Mouse (Mus musculus): ENCODE results near the gene Elmo3.

Elmo3 gene

DNA sequence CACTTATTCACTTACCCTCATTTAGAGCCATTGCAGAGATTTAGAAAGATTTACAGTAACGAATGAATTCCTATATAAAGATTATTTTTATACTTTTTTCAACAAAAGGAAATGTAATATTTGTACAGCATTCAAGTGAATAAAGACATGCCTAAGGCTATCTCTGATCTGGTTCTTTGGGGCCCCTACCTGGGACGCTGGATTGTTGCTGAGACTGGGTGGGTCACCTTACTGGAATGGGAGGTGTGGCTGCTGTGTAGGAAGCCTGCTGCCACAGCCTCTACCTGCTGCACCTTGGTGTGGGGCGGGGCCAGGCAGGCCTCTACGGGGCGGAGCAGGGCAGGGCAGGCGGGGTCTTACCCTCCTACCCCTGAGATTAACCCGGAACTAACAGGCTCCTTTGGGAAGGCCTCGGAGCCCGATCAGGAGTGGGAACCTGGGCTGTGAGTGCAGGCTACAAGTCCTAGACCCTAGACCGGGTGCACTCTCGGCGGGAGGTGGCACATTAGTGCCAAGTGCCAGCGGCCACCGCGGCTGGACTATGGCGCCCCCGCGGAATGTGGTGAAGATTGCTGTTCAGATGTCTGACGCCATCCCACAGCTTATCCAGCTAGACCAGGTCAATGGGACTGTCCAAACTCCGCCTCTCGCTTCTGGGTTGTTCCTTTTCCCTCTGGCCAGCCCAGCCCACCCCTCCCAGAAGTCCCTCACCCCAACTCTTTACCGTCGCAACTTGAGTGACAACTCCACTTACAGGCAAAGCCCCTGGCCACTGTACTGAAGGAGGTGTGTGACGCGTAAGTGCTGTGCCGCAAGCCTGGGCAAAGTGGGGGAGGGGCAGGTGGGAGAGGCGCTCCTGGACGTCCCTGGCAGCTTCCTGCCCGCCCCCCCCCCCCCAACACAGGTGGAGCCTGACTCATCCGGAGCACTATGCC, at the start of gene Elmo3:
Elmo3 (plus strand) TSS at position 391 of the 935 bp plus-strand sequence.
- no peak for DNase-seq (ENCODE audit: low read depth)

- DNase-seq (ENCODE audit: low read depth) = peak; percentile 16
Observed at GRCm38 (mm10) chr8:105257318-105258114, 47.9 kb upstream of the Elmo3 start.

DNA sequence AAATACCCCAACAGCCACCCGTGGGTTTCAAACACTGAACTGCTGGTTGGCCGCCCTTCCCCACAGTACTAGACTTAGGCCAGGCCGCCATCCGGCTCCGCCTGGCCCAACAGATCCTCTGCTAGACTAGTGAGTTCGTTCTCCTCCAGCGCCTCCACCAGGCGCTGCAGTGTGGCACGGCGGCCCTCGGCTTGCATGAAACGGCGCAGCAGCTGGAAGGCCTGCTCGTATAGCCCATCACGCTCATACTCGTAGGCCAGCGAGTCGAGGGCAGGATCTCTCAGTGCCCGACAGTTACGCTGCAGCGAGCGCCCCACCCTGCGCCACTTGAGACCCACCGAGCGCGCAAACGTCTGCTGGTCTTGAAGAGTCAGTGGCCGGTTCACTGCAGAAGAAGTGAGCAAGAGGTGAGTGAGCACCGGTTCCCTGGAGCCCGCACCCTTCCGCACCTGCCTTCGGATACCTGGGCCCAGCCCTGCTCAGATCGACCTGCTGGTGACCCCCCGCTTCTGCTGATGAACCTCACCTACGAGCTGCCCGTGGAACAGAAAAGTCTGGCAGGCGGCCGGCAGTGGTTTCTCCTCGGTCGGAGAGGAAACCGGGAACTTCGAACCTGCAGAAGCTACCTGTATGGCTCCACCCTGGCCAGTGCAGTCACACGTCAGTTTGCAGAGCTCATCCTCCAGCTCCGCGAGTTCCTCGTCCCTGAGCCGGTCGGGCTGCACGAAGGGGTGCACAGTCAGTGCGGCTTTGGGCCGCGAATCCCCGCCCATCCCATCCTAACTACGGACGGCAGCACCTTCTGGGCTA, 46.3 kb upstream of the Elmo3 start:
- no peak for DNase-seq (ENCODE audit: low read depth)

DNA sequence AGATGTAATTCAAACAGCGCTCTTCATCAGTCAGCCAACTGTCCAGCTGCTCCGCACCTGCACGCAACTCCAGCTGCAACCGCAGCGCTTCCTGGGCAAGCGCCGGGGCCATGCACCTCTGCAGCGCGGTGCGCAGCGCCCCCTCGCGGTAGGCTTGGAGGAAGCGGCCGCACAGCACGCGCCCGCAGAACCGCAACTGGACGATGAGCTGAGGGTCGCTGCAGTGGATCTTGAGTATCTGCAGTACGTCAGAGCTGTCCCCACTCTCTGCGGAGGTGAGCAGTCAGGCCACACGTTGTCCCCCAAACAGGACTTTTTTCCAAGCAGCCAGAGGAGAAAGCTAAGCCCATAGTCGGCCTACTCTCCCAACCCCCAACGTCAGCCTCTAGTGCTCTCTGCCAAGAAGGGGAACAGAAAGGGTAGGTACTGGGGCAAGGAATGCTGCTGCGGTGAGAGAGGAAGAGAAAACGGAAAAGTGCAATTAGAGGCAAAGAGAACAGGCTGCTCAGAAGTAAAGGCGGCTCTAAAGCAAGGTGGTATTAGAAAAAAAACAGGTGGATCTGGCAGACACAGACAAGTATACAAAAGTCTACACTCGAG, 45.6 kb upstream of the Elmo3 start:
- DNase-seq (ENCODE audit: low read depth) = no peak

DNA sequence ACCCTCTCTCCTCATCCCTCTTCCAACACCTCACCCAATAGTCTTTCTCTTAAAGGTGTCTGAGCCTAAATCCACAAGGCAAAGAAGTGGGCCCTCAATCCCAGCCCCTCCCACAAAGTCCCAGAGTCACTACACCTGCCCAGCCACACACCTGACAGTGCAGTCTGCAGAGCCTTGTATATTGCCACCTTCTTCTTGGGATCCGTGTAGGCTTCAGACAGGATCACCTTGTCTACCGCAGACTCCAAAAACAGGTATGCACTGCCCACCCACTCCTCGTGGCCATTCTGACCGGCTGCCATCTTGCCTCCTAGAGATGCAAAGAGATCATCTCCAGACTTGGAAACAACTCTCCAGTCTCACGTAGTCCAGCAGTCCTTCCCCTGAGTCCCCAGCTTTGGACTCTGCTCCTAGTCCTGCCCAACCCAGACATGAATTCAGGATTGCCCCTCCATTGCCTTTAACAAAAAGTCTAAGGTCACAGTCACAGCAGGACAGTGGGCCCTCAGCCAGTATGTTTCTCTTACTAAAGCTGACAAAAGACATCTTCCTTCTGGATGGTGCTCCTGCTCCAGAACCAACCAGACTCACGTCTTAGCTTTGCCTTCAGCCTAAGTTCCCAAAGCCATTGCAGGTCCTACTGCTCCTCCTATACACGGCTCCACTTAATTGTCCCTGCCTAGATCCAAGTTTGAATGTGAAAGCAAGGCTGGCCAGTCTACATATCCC, 44.9 kb upstream of the Elmo3 start:
- no peak for DNase-seq (ENCODE audit: low read depth)

DNA sequence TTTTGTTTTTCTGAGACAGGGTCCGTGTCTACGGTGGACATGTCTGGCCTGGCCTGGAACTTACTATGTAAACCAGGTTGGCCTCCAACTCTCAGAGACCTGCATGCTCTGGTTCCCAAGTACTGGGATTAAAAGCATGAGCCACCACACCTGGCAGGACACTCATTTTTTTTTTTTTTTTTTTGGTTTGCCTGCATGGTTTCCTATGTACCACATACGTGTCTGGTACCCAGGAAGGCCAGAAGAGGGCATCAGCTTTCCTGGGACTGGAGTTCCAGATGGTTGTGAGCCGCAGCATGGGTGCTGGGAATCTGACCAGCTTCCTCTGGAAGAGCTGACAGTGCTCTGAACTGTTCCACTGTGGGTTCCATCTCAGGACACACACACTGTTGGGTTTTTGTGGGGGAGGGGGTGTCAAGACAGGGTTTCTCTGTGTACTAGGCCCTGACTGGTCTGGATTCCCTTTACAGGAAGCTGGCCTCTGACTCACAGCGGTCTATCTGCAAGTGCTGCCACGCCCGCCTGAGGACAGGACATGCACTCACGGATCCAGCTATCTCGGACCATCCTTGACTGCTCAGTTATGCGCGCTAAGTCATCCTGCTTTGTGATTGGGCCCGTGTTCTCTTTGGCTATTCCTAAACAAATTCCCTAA, 43.9 kb upstream of the Elmo3 start:
- peak; percentile 91 for DNase-seq (ENCODE audit: low read depth)

GRCm38 (mm10) chr8:105263244-105263912, 42.0 kb upstream of the Elmo3 start:
- DNase-seq (ENCODE audit: low read depth) = peak; percentile 67

DNA sequence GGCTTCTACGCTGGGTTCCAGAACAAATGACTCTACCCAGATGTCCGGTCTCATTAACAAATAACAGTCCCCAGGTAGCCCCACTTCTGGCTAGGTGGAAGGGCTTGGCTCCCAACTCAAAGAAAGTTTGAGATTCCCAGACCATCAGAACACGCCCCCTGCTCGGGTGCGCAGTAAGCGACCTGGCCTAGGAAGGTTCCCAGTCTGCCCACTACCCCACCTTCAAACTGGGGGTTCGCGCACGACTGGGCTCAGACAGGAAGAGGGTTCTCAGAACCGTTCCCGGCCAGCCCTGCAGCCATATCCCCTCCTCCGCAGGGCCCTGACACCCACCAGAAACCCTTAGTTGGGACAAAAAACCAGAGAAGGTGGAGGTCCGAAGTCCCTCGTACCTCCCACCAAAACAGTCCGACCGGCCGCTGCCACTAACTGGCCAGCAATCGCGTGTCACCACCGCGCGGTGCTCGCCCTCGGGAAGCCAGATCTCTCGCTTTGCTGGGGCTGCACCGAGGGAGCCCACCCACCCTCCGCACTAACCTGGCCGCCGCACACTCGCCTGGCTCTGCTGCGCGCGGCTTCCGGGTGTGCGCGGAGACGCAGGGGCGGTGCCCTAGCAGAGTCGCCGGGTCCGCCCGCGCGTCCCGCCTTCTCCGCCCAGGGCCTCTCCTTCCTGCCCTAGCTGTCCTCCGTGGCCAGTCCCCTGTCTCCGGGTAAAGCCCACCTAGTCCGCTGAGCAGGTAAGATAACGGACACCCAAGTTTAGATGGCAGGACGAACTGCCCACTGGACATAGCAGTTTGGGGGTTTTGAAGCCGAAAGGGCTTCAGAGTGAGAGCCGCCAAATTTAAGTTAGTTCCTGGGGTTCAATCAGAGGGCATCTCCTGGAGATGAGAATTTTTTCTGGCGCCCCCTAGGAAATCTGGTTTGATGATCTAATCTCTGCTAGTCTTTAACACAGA, 41.1 kb upstream of the Elmo3 start, which contains the start of the genes Tradd and Fbxl8:
Tradd (minus strand) TSS at position 586 of the 959 bp plus-strand sequence.
Fbxl8 (plus strand) TSS at position 625 of the 959 bp plus-strand sequence.
- peak; percentile 77 for DNase-seq (ENCODE audit: low read depth)

DNA sequence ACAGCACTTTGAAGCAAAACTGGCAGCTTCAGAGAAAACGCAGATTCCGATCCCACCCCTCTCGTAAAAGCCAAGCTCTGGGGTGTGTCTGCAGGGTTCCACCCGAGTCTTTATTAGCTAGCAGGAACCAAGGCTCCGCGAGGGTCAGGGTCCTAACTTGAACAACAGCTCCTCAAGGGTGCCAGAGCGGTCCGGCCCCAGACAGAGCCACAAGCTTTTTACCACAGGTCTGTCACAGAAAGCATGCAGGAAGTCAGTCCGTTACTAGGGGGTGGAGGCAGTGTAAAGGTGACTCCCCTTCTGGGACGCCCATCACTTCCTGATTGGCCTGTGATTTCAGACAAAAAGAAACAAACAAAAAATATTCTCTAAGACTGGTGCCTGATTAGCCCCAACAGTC, 40.3 kb upstream of the Elmo3 start:
- DNase-seq (ENCODE audit: low read depth) = peak; percentile 86

GRCm38 (mm10) chr8:105266775-105267174, 38.6 kb upstream of the Elmo3 start:
- peak; percentile 14 for DNase-seq (ENCODE audit: low read depth)

DNA sequence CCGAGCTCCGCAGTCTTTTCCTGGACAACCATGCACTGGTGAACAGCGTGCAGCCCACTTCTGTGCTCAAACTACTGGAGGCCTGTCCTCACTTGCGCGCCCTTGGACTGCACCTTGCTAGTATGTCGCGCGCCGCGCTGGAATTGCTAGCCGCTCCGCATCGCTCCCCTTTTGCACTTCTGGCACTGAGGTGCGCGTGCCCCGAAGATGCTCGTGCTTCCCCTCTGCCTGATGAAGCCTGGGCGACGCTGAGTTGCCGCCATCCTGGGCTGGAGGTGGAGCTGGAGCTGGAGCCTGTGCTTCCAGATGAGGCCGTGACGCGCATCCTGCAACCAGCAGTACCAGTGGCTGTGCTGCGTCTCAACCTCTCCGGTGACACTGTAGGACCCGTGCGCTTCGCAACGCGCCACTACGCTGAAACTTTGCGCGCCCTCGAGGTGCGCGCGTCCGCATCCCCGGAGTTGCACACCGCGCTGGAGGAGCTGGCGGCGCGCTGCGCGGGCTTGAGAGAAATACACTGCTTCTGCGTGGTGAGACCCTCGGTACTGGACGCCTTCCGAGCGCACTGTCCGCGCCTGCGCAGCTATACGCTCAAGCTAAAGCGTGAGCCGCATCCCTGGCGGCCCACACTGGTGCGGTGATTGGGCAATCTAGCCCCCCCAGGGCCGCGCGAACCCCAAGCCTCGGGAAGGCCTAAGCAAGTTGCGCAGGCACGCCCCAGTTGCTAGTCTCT, 36.9 kb upstream of the Elmo3 start:
- no peak for DNase-seq (ENCODE audit: low read depth)

- DNase-seq (ENCODE audit: low read depth) = no peak
Observed at GRCm38 (mm10) chr8:105269075-105269458, 36.3 kb upstream of the Elmo3 start.

- DNase-seq (ENCODE audit: low read depth) = no peak
Observed at GRCm38 (mm10) chr8:105269461-105269947, 35.9 kb upstream of the Elmo3 start, which contains the start of gene Hsf4. TSS of gene Hsf4 (plus strand) at chr8:105269801.

DNA sequence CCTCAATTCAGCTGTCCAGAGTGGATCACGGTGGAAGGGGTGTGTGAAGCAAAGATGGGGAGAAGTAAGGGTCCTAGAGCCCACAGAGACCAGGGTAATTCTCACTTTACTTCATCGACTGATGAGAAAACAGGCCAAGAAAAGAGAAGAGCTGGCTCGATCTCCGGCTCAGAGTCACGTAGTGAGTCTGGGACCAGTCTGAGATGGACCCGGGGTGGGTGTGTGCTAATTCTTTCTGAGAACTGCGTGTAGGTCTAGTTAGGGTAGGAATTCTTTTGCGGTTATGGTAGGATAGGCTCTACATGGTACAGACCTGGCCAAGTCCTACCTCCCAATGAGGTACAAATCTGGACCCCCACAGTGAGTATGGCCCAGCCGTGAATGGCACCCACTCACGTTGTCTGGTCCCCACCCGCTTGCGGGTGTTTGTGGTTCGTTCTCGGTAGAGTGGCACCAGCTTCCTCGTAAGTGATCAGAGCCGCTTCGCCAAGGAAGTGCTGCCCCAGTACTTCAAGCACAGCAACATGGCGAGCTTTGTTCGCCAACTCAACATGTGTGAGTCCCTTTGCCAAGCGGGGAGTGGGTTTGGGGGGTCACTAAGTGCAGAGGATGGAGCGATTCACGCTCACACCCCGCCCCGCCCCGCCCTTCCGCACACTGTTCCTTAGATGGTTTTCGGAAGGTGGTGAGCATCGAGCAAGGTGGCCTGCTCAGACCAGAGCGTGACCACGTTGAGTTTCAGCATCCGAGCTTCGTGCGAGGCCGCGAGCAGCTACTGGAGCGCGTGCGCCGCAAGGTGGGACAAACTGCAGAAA, 35.1 kb upstream of the Elmo3 start:
- DNase-seq (ENCODE audit: low read depth) = no peak

- DNase-seq (ENCODE audit: low read depth) = no peak
Observed at GRCm38 (mm10) chr8:105270916-105271186, 34.5 kb upstream of the Elmo3 start.

DNA sequence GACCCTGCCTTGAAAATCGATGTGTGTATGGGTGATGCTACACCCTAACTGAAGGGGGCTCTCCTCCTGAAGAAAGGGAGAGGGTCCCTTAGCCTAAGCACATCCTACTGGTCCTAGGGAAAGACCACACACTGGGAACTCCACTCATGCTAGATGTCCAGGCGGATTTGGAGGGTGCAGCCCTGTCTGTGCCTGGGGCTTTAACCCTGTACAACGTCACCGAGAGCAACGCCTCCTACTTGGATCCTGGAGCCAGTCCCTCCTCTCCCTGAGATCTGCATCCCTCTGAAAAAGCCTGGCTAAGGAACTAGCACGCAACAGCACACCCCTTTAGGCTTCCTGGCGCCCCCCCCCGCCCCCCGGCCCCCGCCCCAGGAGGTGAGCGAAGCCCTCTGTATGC, 30.0 kb upstream of the Elmo3 start:
- DNase-seq (ENCODE audit: low read depth) = no peak

DNA sequence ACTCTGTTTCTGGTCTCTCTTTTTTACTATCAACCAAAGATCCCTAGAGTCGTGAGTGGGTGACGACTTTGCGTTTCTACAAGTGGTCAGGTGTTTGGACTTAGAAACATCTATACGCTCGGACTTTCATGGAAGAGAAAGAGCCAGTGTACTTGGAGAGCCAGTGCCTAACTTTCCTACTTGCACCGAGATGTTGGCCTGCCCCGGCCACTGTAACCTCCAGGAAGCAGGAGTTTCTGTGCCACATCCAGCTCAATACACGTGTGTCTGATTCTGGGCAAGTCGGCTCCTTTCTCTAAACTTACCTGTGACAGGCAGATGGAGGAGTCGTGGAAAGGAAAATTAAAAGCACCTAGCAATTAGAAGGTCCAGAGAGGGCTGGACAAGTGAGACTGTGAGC, 29.6 kb upstream of the Elmo3 start, which contains the start of gene Nol3:
Nol3 (plus strand) TSS at position 301 of the 400 bp plus-strand sequence.
- DNase-seq (ENCODE audit: low read depth) = no peak

Data from 416B (cell line).